Mouse (Mus musculus) layer of hippocampus, adult 11-12 months (tissue): Measurements from ENCODE around the gene Mgat2.
A peak's percentile ranks its signal among the peaks of the same experiment; 100 is the strongest.

Experiments
- DNase-seq: peaks from one replicate; pipeline ENCODE4 v3.0.0; 2022; ENCODE audit warnings: low spot score

Gene Mgat2

DNA sequence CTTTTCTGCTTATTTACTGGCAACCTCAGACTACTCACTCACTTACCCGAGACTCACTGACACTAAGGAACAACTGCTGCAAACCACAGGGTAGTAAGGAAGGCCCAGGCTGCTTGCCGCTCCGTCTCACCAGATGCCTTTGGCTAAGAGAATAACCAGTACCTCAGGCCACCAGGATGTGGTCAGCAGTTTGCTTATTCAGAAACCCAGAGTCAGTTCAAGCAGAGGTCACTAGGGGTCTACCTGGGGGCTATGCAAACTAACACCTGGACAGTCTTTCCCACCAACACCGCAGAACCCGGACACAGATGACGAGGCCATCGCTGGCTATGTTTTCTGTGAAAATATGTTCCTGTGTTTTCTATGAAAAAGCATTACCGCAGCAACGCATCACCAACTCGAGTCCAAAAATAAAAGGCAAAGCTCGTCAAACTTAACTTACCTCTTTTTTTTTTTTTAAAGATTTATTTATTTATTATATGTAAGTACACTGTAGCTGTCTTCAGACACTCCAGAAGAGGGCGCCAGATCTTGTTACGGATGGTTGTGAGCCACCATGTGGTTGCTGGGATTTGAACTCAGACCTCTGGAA, 29.3 kb downstream of the Mgat2 start:
- DNase-seq: no peak

DNA sequence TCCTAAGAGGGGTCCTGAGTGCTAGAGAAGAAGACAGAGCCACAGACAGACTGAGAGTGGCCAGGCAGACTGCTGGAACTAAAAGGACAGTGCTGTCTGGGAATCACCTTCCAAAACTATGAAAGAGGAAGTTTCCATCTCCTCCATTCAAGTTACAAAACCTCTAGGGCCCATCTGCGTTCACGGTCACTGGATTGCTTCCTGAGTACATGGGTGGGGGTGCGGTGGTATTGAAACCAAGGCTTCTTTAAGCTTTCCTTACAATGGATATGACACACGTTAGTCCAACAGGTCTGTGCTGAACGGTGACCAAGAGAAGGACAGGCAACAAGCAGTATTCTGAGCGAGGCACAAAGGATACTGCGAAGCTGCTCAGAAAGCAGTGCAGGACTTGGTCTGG, 30.4 kb downstream of the Mgat2 start:
- no peak for DNase-seq

DNA sequence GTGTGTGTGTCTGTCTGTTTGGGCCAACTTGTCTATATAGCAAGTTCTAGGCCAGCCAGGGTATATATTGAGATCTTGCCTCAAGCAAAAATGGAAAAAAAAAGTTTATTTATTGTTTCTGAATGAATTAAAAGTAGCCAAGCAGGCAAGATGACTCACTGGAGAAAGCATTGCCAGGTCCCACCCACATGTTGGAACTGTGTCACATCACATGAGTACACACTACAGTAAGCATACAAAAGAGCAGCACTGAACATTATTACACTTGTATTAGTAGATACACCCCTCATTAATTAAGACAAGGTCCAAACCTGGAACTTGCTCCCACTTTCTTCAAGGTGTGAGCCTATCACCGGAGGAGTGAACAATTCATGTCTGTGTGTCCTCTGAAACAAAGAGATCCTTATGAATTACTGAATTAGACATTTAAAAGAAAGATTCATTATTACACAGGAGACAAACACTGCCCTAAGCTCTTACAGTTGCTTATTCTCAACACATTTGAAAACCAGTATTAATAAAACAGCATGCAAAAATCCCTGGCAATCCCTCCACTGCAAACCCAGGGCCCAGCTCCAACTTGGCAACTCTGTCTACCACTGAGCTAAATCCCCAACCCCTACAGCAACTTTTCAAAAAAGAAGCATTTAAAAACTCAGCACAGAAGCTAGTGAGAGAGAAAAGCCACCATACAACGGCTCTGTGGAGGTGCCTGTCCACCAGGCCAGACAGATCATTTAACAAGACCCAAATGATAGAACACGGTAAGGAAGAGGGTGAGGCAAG, 31.2 kb downstream of the Mgat2 start:
- peak; percentile 76 for DNase-seq

DNA sequence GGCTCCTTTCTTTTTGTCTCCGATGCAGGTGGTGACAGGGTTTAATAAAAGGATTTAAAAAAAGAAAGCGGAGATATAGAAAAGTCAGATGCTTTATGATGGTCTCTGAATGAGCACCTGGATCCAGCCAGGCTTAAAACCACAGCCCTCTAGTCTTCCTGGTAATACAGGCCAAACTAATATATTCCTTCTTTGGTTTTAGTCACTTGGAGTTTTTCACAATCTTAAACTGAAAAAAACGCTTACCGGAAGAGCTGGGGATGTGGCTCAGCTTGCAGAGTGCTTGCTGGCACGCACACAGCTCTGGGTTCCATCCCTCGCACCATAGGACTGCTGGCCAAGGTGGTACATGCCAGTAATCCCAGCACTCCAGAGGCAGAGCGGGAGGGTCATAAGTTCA, 32.6 kb downstream of the Mgat2 start:
- DNase-seq: no peak

DNA sequence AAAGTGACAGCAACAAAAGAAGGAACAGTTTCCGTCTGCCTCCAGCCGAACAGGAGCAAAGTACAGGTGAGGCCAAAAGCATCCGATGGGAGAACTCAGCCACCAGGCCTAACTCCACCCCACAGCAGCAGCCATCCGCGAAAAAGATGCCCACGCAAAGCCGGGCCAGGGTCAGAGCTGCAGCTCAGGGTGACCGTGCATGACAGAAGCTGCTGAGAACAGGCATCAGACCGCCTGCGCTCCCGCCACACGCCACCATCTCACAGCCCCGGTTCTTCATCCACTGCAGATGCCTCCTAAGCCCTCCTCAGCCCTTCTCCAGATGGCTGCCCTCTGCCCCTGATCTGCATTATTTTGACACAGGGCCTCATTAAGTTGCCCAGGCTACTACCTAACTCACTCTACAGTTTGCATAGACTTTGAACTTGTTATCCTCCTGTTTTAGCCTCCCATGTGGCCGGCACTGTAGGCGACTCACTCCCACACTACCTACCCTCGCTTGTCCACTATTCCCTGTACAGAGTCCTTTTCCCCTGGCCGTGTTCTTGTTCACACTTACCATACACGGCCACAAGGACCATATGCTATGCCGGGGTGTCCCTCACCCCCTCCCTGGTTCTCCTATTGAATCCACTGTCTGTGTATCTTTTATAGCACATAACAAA, 36.8 kb downstream of the Mgat2 start:
- no peak for DNase-seq

DNA sequence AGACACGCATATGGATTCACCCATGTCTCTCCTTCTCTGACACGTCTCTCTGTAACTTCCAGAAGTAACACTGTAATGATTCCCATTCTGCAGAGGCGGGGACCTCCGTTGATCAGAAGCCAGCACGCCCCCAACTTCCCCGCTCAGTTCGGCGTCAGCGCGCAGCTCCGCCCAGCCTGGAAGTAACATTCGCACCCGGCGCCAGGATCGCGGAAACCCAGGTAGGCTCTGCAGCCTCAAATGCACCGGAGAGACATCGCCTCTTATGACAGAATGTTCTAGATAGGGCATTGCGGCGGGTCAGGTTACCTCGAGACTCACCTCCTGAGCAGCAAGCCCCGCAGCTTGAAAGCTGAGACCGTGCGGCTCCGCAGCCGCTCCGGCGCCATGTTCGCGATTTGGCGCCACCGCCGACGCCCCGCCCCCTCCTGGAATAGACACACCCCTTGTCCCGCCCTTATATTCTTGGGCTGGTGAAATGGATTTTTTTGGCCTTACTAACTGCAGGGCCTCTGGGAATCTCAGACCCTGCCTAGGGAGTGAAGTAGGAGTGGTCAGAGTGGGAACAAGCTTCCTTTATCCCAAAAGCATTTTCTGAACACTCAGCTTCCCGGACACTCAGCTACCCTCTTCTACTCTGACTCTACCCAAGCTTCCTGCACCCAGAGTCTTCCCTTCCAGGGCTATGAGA, 44.0 kb downstream of the Mgat2 start, which contains the start of gene Pole2:
Gene Pole2 (minus strand): TSS at position 420 of the 691 bp plus-strand sequence.
- DNase-seq: peak; percentile 77

DNA sequence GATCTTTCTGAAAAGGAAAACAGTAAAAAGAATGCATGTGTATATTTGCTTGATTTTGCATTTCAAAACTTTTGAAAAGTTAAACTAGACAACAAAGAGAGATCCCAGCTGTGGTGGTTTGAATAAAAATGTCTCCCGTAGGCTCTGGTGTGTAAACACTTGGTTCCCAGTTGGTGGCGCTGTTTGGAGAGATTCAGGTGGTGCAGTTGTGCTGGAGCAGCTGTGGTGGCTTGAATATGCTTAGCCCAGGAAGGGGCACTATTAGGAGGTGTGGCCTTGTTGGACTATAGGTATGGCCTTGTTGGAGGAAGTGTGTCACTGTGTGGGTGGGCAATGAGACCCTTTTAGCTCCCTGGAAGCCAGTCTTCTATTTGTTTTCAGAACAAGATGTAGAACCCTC, 45.3 kb downstream of the Mgat2 start:
- no peak for DNase-seq

DNA sequence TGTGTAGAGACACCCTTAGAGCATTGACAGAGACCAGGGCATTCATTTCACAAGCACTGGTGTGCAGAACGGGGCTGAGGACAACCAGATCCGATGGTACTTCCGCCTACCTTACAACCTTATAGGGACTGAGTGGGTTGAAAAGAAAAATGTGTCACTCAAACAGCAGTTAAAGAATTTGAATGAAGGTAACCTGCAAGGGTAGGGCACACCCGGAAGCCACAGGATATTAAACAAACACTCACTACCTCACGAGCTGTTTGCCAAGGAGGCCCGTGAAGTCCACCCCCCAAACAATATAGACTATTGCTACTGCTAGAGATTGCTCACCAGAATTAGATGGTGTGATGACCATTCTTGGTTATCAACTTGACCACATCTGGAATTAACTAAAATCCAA, 51.8 kb downstream of the Mgat2 start:
- no peak for DNase-seq
